Mouse (Mus musculus) brain, adult 2 months (tissue): ENCODE measurements around the gene Ttll6.
A peak's percentile ranks its signal among the peaks of the same experiment; 100 is the strongest.
"Not testable (repeated sequence)": the region's sequence is repeated elsewhere in the genome, so short reads cannot be mapped to it uniquely, and the experiment has no call there.

Source experiments
- DNase-seq: peaks from one replicate; pipeline ENCODE4 v3.0.0; 2011; ENCODE audit warnings: low read depth, low spot score

Gene Ttll6

DNA sequence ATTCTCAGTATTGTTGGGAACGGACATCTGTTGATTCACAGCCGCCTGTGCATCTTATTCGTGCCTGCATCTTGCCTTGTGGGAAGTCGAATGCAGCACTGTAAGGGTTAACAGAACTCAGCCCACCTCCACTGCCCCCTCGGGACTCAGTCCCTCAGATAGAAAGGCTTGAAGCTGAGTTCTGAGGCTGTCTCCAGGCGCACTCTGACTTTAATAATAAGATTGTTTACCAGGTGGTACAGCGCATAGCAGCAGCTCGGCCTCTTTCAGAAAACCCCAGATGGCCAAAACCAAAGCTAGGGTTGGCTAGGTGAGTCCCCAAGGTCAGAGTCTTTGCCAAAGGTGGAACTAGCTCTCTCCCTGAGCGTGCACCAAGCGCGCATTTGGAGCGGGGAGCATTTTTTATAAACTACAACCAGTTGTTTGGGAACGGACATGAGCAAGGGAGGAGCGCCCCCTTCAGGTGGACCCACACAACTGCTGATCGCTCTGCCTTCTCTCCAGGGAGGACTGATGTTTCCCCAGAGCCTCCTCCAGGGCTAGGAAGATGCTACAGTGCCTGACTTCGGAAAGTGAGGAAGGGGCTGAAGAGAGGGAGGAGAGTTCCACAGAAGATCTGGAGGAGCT is at the start of gene Ttll6:
Gene Ttll6 (plus strand): TSS at position 548 of the 627 bp plus-strand sequence.
- DNase-seq: peak; percentile 66

DNA sequence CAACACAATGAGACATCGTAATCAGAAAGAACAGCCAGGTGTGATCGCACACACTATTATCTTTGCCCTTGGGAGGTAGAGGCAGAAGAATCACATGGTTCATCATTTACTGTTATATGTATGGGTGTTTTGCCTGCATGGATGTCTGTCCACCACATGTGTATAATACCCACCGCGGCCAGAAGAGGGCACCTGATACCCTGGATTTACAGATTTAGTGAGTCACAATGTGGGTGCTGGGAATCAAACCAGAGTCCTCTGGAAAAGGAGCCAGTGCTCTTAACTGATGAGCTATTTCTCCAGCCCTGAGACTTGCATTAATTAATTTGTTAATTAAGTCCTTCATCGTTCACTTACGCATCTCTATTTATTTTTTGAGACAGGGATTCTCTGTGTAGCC is 45.6 kb upstream of the Ttll6 start:
- no peak for DNase-seq

DNA sequence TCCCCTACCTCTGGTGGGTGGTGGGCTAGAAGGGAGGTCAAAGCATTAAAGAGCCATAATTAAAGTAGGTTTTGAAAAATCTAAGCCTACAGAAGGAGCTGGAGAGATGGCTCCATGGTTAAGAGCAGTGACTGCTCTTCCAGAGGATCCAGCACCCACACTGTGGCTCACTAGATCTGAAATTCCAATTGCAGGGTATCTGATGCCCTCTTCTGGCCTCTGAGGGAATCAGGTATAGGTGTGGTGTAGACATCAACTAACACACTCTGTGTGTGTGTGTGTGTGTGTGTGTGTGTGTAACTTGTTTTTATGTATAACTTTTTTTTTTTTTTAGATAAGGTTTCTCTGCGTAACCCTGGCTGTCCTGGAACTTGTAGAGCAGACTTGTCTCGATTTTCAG is 42.5 kb upstream of the Ttll6 start:
- DNase-seq: peak; percentile 35

DNA sequence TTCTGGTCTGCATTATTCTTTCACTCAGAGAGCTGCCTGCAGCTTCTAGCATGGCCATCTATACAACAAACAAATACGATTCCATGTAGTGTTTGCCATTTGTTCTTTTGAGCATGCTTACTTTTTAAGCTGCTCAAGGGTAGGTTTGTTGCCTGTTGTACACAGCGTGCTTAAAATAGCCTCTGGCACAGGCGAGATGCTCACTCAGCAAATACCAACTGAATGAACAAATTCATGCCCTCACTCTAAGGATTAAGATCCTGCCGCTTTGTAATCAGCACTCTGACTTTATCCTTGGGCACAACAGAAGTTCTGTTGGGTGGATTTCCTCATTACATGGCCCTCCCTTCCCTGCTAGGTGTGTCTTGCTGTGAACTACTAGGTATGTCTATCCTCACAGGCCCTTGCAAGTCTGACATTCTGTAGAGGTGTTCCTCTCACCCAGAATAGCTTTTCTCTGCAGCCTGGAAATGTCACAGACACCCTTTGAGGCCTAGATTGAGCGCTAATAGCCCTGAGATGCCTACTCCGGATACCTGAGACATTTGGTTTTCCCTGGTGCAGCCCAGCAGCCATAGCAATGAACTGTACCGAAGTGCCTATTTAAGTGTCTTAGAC is 40.8 kb upstream of the Ttll6 start:
- no peak for DNase-seq

DNA sequence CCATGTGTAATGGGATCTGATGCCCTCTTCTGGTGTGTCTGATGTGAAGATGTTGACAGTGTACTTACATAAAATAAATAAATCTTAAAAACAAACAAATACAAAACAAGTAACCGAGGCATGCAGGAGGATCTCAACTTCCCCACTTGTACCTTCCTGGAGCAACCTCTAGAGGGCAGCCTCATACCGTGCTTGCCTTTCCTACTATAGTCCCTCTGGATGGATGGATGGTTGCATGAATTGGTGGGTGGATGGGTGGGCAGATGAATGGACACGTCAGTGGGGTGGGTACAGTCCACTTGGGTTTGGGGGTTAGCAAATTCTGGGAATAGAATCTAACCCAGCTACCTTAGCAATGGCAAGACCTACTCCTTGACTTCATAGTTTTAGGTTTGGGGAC is 40.2 kb upstream of the Ttll6 start:
- peak; percentile 44 for DNase-seq

DNA sequence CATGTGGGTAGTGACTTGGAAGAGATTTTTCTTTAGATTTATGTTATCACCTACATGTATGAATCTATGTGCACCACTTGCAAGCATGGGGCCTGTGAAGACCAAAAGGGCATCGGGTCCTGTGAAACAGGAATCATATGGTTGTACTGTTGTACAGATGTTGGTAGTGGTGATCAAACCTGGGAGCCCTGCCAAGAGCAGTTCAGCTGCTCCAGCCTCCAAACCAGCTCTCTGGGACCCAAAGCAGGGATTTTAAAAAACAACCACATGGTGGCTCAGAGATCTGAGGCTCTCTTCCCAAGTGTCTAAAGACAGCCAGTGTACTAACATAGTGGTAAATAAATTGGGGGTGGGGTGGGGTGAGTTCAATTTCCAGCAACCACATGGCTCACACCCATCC is 25.2 kb upstream of the Ttll6 start:
- DNase-seq: no peak

- not testable (repeated sequence) for DNase-seq
Measured at GRCm38 (mm10) chr11:96110950-96111349, 22.6 kb upstream of the Ttll6 start.

- DNase-seq: no peak
Measured at GRCm38 (mm10) chr11:96111751-96112150, 21.8 kb upstream of the Ttll6 start, which contains the start of gene Calcoco2. TSS of gene Calcoco2 (minus strand) at chr11:96111964.

DNA sequence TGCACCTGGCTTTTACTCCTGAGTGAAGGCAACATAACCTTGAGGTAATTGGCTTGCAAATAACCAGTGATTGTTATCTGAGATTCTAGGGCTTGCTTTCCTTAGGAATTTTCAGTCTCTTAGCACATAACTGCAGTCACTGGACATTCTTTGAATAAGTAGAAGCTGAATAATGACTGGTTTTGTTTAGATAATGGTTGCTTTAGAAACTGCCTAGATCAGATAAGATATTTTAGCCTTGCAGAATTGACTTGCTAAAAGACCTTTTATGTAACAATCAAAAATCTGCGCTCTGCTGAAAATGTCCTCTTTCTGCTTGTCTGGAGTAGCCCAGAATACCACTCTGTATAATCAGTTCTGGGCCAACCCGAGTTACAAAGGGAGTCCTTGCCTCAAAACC is 19.5 kb upstream of the Ttll6 start:
- no peak for DNase-seq

GRCm38 (mm10) chr11:96115416-96115815 is 18.2 kb upstream of the Ttll6 start:
- DNase-seq: no peak

GRCm38 (mm10) chr11:96116116-96116515 is 17.5 kb upstream of the Ttll6 start:
- DNase-seq: no peak

GRCm38 (mm10) chr11:96116925-96117324 is 16.7 kb upstream of the Ttll6 start:
- not testable (repeated sequence) for DNase-seq

GRCm38 (mm10) chr11:96119401-96119800 is 14.2 kb upstream of the Ttll6 start:
- no peak for DNase-seq

GRCm38 (mm10) chr11:96122806-96123205 is 10.8 kb upstream of the Ttll6 start:
- DNase-seq: not testable (repeated sequence)

- DNase-seq: no peak
Measured at GRCm38 (mm10) chr11:96124052-96124914, 9.3 kb upstream of the Ttll6 start.

DNA sequence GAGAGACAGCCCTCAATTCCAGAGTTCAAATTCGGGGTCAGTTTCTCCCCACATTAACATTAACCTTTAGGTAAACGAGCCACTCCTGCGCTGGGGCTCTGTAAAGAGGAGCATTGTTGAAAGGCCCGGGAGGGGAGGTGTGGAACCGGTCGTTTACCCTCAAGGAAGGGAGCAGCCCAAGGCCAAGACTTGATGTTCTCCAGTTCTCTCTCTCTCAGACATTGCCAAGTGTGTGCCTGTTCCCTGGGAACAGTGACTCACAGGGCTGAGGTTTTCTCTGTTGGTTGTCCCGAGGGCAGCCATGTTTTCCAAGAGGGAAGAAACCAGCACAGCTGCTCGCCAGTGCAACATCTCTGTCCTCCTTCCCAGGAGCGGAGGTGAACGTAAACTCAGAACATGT is 3.0 kb upstream of the Ttll6 start:
- no peak for DNase-seq

GRCm38 (mm10) chr11:96135847-96136246 is 2.3 kb downstream of the Ttll6 start:
- no peak for DNase-seq

GRCm38 (mm10) chr11:96140726-96141175 is 7.2 kb downstream of the Ttll6 start:
- no peak for DNase-seq

GRCm38 (mm10) chr11:96143766-96144165 is 10.2 kb downstream of the Ttll6 start:
- DNase-seq: no peak

- DNase-seq: peak; percentile 61
Measured at GRCm38 (mm10) chr11:96145622-96146270, 12.2 kb downstream of the Ttll6 start.

GRCm38 (mm10) chr11:96147471-96147870 is 13.9 kb downstream of the Ttll6 start:
- DNase-seq: no peak

GRCm38 (mm10) chr11:96164769-96165168 is 31.2 kb downstream of the Ttll6 start:
- no peak for DNase-seq
